Mouse (Mus musculus): ENCODE data around the gene Eid1. TPM values are rescaled to one million over a fixed set of nuclear protein-coding genes. Genes with fewer than 3 reads are reported as not detected.
A peak's percentile ranks its signal among the peaks of the same experiment; 100 is the strongest.

Eid1 gene
- polyA plus RNA-seq, 1 experiment from 2014 or later, result 292 TPM

GRCm38 (mm10) chr2:125670846-125671245 lies 2.0 kb upstream of the Eid1 start:
- no peak for ATAC-seq (ENCODE audit: insufficient number of reproducible peaks, insufficient read depth, low FRiP score, low TSS enrichment, low read depth)
- WGBS, result 56% methylated on average over 1 of the region's 1 CpGs
- peaks cover 13% of the 10 kb centered on the region for H3K4me1 ChIP-seq
- H3K36me3 ChIP-seq, result peaks cover 7% of the 10 kb centered on the region; the same call in 1 of the 2 replicates
- H3K27me3 ChIP-seq, result no peaks in the 10 kb centered on the region
- no peak overlapping the region for H3K4me3 ChIP-seq
- no peaks in the 10 kb centered on the region for H3K9me3 ChIP-seq
- no peak overlapping the region for H3K9ac ChIP-seq
- H3K27ac ChIP-seq, result no peak overlapping the region
- H3K4me2 ChIP-seq, result no peak overlapping the region

- peaks cover 9% of the 10 kb centered on the region for H3K4me1 ChIP-seq
- peaks cover 7% of the 10 kb centered on the region; the same call in 1 of the 2 replicates for H3K36me3 ChIP-seq
- 0 out of 2 replicates have a peak, but pooled peaks have one; percentile 48 for ATAC-seq (ENCODE audit: insufficient number of reproducible peaks, insufficient read depth, low FRiP score, low TSS enrichment, low read depth)
- no peaks in the 10 kb centered on the region for H3K9me3 ChIP-seq
- peak overlapping the region; percentile 83 for H3K4me3 ChIP-seq
- peak overlapping the region; percentile 67 for H3K4me2 ChIP-seq
- 30% methylated on average over 7 of the region's 20 CpGs for WGBS
- H3K27ac ChIP-seq, result peak overlapping the region; percentile 96; the same call in 1 of the 2 replicates
- no peaks in the 10 kb centered on the region for H3K27me3 ChIP-seq
- peak overlapping the region; percentile 99 for H3K9ac ChIP-seq
Observed at GRCm38 (mm10) chr2:125672568-125672956, 333 bp upstream of the Eid1 start.

GRCm38 (mm10) chr2:125681811-125682210 lies 8.9 kb downstream of the Eid1 start:
- Histone ChIP-seq H3K27me3 (no peaks in the 10 kb centered on the region), H3K9ac (no peak overlapping the region), H3K4me3 (no peak overlapping the region), H3K4me1 (peaks cover 31% of the 10 kb centered on the region), H3K36me3 (no peaks in the 10 kb centered on the region), H3K9me3 (no peaks in the 10 kb centered on the region), H3K27ac (0 out of 2 replicates have a peak overlapping the region, but pooled peaks have one; percentile 39), H3K4me2 (no peak overlapping the region)
- no peak for ATAC-seq (ENCODE audit: insufficient number of reproducible peaks, insufficient read depth, low FRiP score, low TSS enrichment, low read depth)
- WGBS, result 20% methylated on average over 9 of the region's 9 CpGs

- no peaks in the 10 kb centered on the region for H3K27me3 ChIP-seq
- ATAC-seq (ENCODE audit: insufficient number of reproducible peaks, insufficient read depth, low FRiP score, low TSS enrichment, low read depth), result no peak
- H3K4me2 ChIP-seq, result no peak overlapping the region
- H3K36me3 ChIP-seq, result no peaks in the 10 kb centered on the region
- H3K27ac ChIP-seq, result no peak overlapping the region
- no peak overlapping the region for H3K4me3 ChIP-seq
- peaks cover 31% of the 10 kb centered on the region for H3K4me1 ChIP-seq
- no peak overlapping the region for H3K9ac ChIP-seq
- WGBS, result 80% methylated on average over 7 of the region's 7 CpGs
- no peaks in the 10 kb centered on the region for H3K9me3 ChIP-seq
Observed at GRCm38 (mm10) chr2:125683895-125684294, 11.0 kb downstream of the Eid1 start.

GRCm38 (mm10) chr2:125684559-125685440 lies 11.9 kb downstream of the Eid1 start:
- WGBS, result 46% methylated on average over 10 of the region's 10 CpGs
- Histone ChIP-seq H3K9me3 (no peaks in the 10 kb centered on the region), H3K27me3 (no peaks in the 10 kb centered on the region), H3K27ac (peak overlapping the region; percentile 55), H3K9ac (no peak overlapping the region), H3K36me3 (no peaks in the 10 kb centered on the region), H3K4me2 (peak overlapping the region; percentile 5), H3K4me3 (no peak overlapping the region), H3K4me1 (peaks cover 31% of the 10 kb centered on the region)
- no peak for ATAC-seq (ENCODE audit: insufficient number of reproducible peaks, insufficient read depth, low FRiP score, low TSS enrichment, low read depth)

- no peaks in the 10 kb centered on the region for H3K9me3 ChIP-seq
- no peaks in the 10 kb centered on the region for H3K36me3 ChIP-seq
- ATAC-seq (ENCODE audit: insufficient number of reproducible peaks, insufficient read depth, low FRiP score, low TSS enrichment, low read depth), result no peak
- H3K27me3 ChIP-seq, result no peaks in the 10 kb centered on the region
- H3K4me3 ChIP-seq, result no peak overlapping the region
- peak overlapping the region; percentile 55 for H3K27ac ChIP-seq
- whole genome bisulfite sequencing, result 38% methylated on average over 9 of the region's 9 CpGs
- peaks cover 31% of the 10 kb centered on the region for H3K4me1 ChIP-seq
- H3K9ac ChIP-seq, result no peak overlapping the region
- H3K4me2 ChIP-seq, result peak overlapping the region; percentile 5
Observed at GRCm38 (mm10) chr2:125685441-125686150, 12.7 kb downstream of the Eid1 start.

- Histone ChIP-seq H3K27me3 (no peaks in the 10 kb centered on the region), H3K4me1 (peaks cover 6% of the 10 kb centered on the region), H3K4me2 (no peak overlapping the region), H3K36me3 (no peaks in the 10 kb centered on the region), H3K9ac (no peak overlapping the region), H3K4me3 (no peak overlapping the region), H3K9me3 (no peaks in the 10 kb centered on the region), H3K27ac (no peak overlapping the region)
- 32% methylated on average over 2 of the region's 2 CpGs for WGBS
- no peak for ATAC-seq (ENCODE audit: insufficient number of reproducible peaks, insufficient read depth, low FRiP score, low TSS enrichment, low read depth)
Observed at GRCm38 (mm10) chr2:125692010-125692409, 19.1 kb downstream of the Eid1 start.

- ATAC-seq (ENCODE audit: insufficient number of reproducible peaks, insufficient read depth, low FRiP score, low TSS enrichment, low read depth), result no peak
- Histone ChIP-seq H3K36me3 (no peaks in the 10 kb centered on the region), H3K4me3 (no peak overlapping the region), H3K4me2 (no peak overlapping the region), H3K9me3 (no peaks in the 10 kb centered on the region), H3K27me3 (no peaks in the 10 kb centered on the region), H3K4me1 (peaks cover 6% of the 10 kb centered on the region), H3K27ac (no peak overlapping the region), H3K9ac (no peak overlapping the region)
- WGBS, result 76% methylated on average over 2 of the region's 2 CpGs
Observed at GRCm38 (mm10) chr2:125694798-125695197, 21.9 kb downstream of the Eid1 start.

- ATAC-seq (ENCODE audit: insufficient number of reproducible peaks, insufficient read depth, low FRiP score, low TSS enrichment, low read depth), result no peak
- H3K4me1 ChIP-seq, result peaks cover 6% of the 10 kb centered on the region
- no peak overlapping the region for H3K9ac ChIP-seq
- H3K36me3 ChIP-seq, result no peaks in the 10 kb centered on the region
- no peak overlapping the region for H3K4me3 ChIP-seq
- H3K9me3 ChIP-seq, result no peaks in the 10 kb centered on the region
- H3K27ac ChIP-seq, result no peak overlapping the region
- WGBS, result 47% methylated on average over 2 of the region's 2 CpGs
- H3K4me2 ChIP-seq, result no peak overlapping the region
- H3K27me3 ChIP-seq, result no peaks in the 10 kb centered on the region
Observed at GRCm38 (mm10) chr2:125696219-125696618, 23.3 kb downstream of the Eid1 start.

- 92% methylated on average over 2 of the region's 2 CpGs for WGBS
- Histone ChIP-seq H3K36me3 (no peaks in the 10 kb centered on the region), H3K27ac (no peak overlapping the region), H3K4me2 (no peak overlapping the region), H3K9me3 (no peaks in the 10 kb centered on the region), H3K9ac (no peak overlapping the region), H3K27me3 (no peaks in the 10 kb centered on the region), H3K4me1 (peaks cover 8% of the 10 kb centered on the region; the same call in 1 of the 2 replicates), H3K4me3 (no peak overlapping the region)
- no peak for ATAC-seq (ENCODE audit: insufficient number of reproducible peaks, insufficient read depth, low FRiP score, low TSS enrichment, low read depth)
Observed at GRCm38 (mm10) chr2:125701606-125702005, 28.7 kb downstream of the Eid1 start.

- no peak overlapping the region for H3K4me3 ChIP-seq
- no peaks in the 10 kb centered on the region for H3K27me3 ChIP-seq
- H3K36me3 ChIP-seq, result no peaks in the 10 kb centered on the region
- H3K4me2 ChIP-seq, result no peak overlapping the region
- no peaks in the 10 kb centered on the region for H3K9me3 ChIP-seq
- no peak for ATAC-seq (ENCODE audit: insufficient number of reproducible peaks, insufficient read depth, low FRiP score, low TSS enrichment, low read depth)
- H3K27ac ChIP-seq, result no peak overlapping the region
- WGBS, result 78% methylated on average over 2 of the region's 2 CpGs
- H3K9ac ChIP-seq, result no peak overlapping the region
- peaks cover 8% of the 10 kb centered on the region; the same call in 1 of the 2 replicates for H3K4me1 ChIP-seq
Observed at GRCm38 (mm10) chr2:125702851-125703250, 30.0 kb downstream of the Eid1 start.

Measured in embryonic facial prominence, embryonic 13.5 days (tissue).